Mouse (Mus musculus) olfactory bulb, adult 2 months (tissue): ENCODE measurements around the gene Plcxd2.

Experiments used
- CTCF ChIP-seq: fragments of 200-500 bp; IDR thresholded peaks from 2 replicates; pipeline ENCODE4 v1.5.1; 2012; ENCODE audit warnings: low read depth, mild to moderate bottlenecking, low read length, moderate library complexity; ENCODE audit not compliant: insufficient read depth
- POLR2A ChIP-seq: fragments of 200-500 bp; IDR thresholded peaks from 2 replicates; pipeline ENCODE4 v1.6.1; 2012; ENCODE audit warnings: mild to moderate bottlenecking, low read depth, low read length, moderate library complexity; ENCODE audit not compliant: insufficient read depth

GRCm38 (mm10) chr16:45966604-45967003 lies 43.4 kb downstream of the Plcxd2 start:
- TF ChIP-seq CTCF, result no peak
- no peak for TF ChIP-seq POLR2A
